Mouse (Mus musculus) macrophage (primary cell): ENCODE measurements around the gene Myh9. TPM values are rescaled to one million over a fixed set of nuclear protein-coding genes. Genes with fewer than 3 reads are reported as not detected.

Experiments used
- H3K27ac ChIP-seq: fragments of 350-480 bp; formaldehyde crosslinking; 2 replicates; pipeline ENCODE4 v1.9.0; 2021
- H3K36me3 ChIP-seq: fragments of 350-480 bp; formaldehyde crosslinking; 2 replicates; pipeline ENCODE4 v1.9.0; 2021; ENCODE audit errors: inconsistent target
- H3K4me3 ChIP-seq: fragments of 350-480 bp; formaldehyde crosslinking; 2 replicates; pipeline ENCODE4 v1.9.0; 2021; ENCODE audit errors: inconsistent target
- H3K79me2 ChIP-seq: fragments of 350-480 bp; formaldehyde crosslinking; 2 replicates; pipeline ENCODE4 v1.9.0; 2021; ENCODE audit errors: inconsistent target
- WGBS: methylation state at CpG from one replicate; pipeline ENCODE4 v1.1.7; 2026; ENCODE audit warnings: inconsistent platforms; ENCODE audit not compliant: missing documents; 5-methylcytosine and 5-hydroxymethylcytosine counted together
- polyA plus RNA-seq: library from polyadenylated mRNA; stranded (reverse); fragments of 250-400 nt; gene quantifications from 3 replicates; pipeline ENCODE4 v1.2.4, GENCODE M21; 2018; ENCODE audit warnings: inconsistent platforms
- total RNA-seq, 78 experiments: library from RNA; depleted of rRNA; stranded (reverse); fragments of 250-400 nt; gene quantifications; 1 replicate in 9 of 78; 2 replicates in 24 of 78; 3 replicates in 43 of 78; 4 replicates in 2 of 78; pipeline ENCODE4 v1.2.4; 2018; ENCODE audit warnings: inconsistent platforms in 56 of 78

Gene Myh9
- total RNA-seq (2018; cell fraction: chromatin; rRNA removed), result 100 to 1,000 TPM; 116 to 655 (median 298) TPM
- total RNA-seq (2018; cell fraction: cytosol; rRNA removed), result 100 to 1,000 TPM; 130 to 278 (median 207) TPM
- total RNA-seq (2018; cell fraction: nucleus; rRNA removed), result 100 to 1,000 TPM; 203 to 600 (median 357) TPM
- polyA plus RNA-seq, result 130 to 219 TPM (median 188 TPM) in 3 replicates

DNA sequence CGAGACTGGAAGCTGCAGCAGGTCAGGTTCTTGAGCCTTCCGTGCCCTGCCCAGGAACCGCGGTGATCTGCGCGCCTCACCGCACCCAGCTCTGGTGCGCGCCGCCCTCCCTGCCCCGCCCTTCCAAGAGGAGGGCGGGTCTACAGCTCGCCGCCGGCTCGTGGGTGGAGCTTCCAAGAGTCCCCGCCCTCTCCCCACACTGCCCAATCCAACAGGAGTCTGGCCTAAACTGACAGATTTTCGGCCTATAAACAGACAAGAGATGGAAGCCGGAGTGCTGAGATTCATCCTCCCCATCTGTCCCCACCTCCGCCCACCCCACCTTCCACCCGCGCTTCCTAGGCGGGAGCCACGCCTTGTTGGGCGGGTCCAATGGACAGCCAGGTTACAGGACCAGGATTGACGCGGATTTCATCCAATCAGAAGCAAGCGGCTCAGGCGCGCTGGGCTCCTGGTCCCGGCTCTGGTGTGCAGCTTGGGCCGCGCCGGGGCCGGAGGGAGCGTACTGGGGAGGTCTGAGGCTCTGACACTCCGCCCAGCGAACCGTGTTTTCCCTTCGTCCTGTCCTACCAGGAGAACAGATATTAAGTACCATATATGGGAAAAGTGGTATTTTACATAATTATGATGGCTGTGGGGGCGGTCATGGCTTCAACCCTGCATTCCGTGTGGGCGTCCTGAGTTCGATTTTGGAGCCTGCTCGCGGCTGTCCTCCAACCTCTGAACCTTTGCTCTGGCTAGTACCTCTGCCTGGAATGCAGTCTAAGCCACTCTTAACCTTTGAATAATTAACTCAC lies at the start of gene Myh9:
Gene Myh9, minus strand, starts transcription at position 129 of the 797 bp plus-strand sequence.
- Histone ChIP-seq H3K27ac (peak within 1 kb of the TSS; percentile 75), H3K36me3 (no peaks in the 10 kb centered on the region), H3K4me3 (peak within 1 kb of the TSS; percentile 91), H3K79me2 (peaks cover 43% of the 10 kb centered on the region)
- under 1% methylated on average over 34 of the region's 46 CpGs for WGBS

DNA sequence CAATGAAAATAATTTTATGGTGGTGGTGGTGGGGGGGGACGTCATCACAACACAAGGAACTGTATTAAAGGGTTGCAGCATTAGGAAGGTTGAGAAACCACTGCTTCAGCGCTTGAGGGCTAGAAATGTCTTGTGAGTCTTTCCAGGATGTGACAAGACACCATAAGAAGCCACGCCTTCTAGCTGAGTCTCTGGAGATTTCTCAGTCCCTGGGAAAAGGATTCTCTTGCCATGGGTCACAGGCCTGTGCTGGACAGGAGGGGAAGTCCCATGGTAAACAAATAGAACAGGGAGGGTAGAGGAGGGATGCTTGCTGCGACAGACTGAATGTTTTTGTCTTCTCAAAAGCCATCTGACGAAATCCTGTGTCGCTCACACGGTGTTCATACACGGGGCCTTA lies 49.8 kb upstream of the Myh9 start:
- no peaks in the 10 kb centered on the region for H3K36me3 ChIP-seq
- 68% methylated on average over 8 of the region's 8 CpGs for WGBS
- H3K27ac ChIP-seq, result no peak overlapping the region
- no peak overlapping the region for H3K4me3 ChIP-seq
- H3K79me2 ChIP-seq, result no peaks in the 10 kb centered on the region

DNA sequence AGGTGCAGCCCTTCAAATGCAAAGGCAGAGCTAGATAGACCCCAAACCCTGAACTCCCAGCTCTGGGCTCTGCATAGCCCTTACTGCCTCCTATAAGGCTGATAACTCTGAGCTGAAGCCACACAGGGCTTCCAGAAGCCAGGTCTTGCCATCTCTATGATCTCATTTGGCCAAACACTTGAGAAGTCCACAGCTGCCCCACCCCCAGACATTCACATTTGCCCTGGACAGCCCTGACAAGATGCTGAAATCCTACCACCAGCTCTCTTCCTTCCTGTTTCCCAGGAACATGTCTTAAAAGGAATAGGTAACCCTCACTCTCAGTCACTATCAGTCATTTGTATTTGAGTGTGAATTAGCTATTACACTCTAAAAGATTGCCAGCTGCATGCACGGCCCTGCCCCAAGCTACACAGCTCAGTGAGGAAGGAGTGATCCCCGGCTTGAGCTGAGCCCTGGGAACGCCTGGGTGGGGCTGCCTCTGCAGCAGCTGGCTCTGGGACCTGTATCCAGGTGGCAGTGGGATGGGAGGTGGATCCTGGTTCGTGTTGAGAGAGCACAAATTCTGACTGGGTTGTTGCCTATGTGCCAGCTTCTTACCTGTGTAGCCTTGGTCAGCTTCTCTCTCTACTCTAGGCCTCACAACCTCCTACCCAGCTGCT lies 47.9 kb upstream of the Myh9 start:
- WGBS, result 94% methylated on average over 4 of the region's 4 CpGs
- no peaks in the 10 kb centered on the region for H3K79me2 ChIP-seq
- H3K4me3 ChIP-seq, result no peak overlapping the region
- H3K27ac ChIP-seq, result no peak overlapping the region
- H3K36me3 ChIP-seq, result no peaks in the 10 kb centered on the region

DNA sequence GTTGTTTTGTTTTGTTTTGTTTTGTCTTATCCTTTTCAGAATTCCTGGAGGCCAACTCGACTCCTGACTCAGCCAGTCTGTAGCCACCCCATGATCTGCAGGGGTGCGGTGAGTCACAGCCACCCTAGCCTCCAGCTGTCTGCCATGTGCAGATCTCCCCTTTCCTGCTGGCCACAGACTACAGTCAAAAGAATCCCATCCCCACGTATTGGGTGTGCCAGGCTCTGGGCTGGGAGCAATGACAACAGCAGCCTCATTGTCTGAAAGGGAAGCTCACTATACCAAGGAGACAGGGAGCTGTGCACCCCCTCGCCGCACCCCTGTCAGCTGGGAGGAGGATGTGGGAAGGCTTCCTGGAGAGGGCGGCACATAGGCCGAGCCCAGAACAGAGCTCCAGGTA lies 46.3 kb upstream of the Myh9 start:
- Histone ChIP-seq H3K79me2 (no peaks in the 10 kb centered on the region), H3K27ac (no peak overlapping the region), H3K4me3 (no peak overlapping the region), H3K36me3 (no peaks in the 10 kb centered on the region)
- WGBS, result 66% methylated on average over 7 of the region's 7 CpGs

DNA sequence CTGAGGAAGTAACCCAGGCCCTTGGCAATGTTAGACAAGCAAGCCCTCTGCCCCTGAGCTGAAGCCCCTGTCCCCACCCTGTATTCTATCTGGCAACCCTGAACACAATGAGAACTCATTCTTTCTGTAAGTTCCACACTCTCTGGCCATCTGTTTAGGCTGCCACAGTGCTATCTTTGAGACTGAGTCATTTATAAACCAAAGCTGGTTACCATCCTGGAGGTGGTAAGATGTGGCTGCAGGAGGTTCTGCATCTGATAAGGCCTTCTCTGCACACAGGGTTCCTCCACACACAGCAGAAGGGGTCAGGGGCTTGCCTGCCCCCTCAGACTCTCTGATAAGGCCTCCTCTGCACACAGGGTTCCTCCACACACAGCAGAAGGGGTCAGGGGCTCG lies 45.1 kb upstream of the Myh9 start:
- no peak overlapping the region for H3K27ac ChIP-seq
- H3K79me2 ChIP-seq, result no peaks in the 10 kb centered on the region
- no peaks in the 10 kb centered on the region for H3K36me3 ChIP-seq
- no peak overlapping the region for H3K4me3 ChIP-seq
- WGBS, result 86% methylated on average over 1 of the region's 1 CpGs

DNA sequence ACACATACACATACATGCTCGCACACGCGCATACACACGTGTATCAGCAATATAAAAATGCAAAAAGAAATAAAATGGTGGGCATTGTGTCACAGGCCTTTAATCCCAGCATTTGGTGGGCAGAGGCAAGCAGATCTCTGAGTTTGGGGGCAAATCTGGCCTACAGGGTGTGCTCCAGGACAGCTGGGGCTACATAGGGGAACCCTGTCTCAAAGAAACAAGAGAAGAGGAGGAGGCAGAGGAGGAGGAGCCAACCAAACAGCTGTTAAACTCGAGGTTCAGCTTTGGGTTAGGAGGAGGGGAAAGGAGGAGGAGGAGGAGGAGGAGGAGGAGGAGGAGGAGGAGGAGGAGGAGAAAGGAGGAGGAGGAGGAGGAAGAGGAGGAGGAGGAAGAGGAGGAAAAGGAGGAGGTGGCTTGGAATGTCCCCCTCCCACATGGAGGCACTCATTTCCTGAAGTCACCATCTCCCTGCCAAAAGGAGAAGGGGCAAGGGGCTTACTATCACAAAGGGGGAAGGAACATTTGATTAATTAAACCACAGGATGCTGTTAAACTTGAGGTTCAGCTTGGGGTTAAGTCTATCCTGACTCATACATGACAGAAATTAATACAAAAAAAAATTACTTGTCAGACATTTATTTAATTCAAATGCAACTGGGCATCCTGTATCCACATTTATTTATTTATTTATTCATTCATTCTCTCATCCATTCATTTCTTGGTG lies 44.6 kb upstream of the Myh9 start:
- Histone ChIP-seq H3K27ac (no peak overlapping the region), H3K79me2 (no peaks in the 10 kb centered on the region), H3K36me3 (no peaks in the 10 kb centered on the region), H3K4me3 (no peak overlapping the region)
- 83% methylated on average over 3 of the region's 5 CpGs for WGBS

DNA sequence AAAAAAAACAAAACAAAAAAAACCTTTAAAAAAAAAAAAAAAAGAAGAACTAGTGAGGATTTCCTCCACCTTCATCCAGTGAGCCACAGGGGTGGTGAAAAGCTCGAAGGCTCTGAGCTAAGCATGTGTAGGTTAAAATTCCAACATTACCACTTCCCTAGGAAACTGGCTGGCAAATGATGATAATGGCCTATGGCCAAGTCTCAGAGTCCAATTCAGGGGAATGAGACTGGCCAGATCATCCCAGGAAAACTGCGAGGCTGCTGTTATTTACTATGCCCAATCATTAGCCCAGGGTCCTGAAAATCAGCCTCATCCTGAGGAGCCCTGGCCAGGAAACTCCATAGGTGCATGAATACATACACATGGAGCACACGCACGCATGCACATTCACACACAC lies 44.0 kb upstream of the Myh9 start:
- 74% methylated on average over 2 of the region's 4 CpGs for WGBS
- Histone ChIP-seq H3K4me3 (no peak overlapping the region), H3K79me2 (no peaks in the 10 kb centered on the region), H3K27ac (no peak overlapping the region), H3K36me3 (no peaks in the 10 kb centered on the region)

DNA sequence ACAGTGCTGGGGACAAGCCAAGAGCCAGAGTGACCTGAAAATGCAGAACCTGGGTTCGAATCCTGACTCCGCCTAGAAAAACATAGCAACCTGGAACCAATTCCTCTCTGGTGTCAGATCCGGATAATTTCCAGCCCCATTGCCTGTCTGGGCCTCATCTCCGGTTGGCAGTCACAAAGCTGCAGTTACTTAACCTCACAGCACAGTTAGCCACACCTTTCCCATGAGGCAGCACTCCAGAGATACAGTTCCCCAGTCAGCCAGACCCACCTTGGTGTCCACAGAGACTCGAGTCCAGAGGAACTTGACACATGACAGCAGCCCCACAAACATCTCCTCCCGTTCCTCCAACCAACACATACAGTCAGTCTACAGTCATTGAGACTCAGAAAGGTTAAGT lies 43.2 kb upstream of the Myh9 start:
- Histone ChIP-seq H3K4me3 (no peak overlapping the region), H3K36me3 (no peaks in the 10 kb centered on the region), H3K27ac (no peak overlapping the region), H3K79me2 (no peaks in the 10 kb centered on the region)
- WGBS, result 77% methylated on average over 6 of the region's 6 CpGs

DNA sequence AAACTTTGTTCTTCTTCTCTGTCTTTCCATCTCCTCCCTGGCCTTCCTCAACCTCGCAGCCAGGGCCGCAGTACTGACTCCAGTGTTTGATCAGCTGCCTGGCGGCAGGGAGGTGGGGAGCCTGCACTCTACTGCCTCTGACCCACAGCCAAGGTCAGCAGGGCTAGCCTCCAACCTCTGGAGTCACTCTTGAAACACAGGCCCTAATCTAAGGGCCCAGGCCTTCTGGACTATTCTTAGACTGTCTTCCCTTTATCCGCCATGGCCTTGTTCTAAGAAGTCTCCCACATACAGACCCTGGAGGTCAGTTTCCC lies 41.7 kb upstream of the Myh9 start:
- Histone ChIP-seq H3K79me2 (no peaks in the 10 kb centered on the region), H3K4me3 (no peak overlapping the region), H3K27ac (no peak overlapping the region), H3K36me3 (no peaks in the 10 kb centered on the region)
- whole genome bisulfite sequencing, result 100% methylated on average over 4 of the region's 4 CpGs

DNA sequence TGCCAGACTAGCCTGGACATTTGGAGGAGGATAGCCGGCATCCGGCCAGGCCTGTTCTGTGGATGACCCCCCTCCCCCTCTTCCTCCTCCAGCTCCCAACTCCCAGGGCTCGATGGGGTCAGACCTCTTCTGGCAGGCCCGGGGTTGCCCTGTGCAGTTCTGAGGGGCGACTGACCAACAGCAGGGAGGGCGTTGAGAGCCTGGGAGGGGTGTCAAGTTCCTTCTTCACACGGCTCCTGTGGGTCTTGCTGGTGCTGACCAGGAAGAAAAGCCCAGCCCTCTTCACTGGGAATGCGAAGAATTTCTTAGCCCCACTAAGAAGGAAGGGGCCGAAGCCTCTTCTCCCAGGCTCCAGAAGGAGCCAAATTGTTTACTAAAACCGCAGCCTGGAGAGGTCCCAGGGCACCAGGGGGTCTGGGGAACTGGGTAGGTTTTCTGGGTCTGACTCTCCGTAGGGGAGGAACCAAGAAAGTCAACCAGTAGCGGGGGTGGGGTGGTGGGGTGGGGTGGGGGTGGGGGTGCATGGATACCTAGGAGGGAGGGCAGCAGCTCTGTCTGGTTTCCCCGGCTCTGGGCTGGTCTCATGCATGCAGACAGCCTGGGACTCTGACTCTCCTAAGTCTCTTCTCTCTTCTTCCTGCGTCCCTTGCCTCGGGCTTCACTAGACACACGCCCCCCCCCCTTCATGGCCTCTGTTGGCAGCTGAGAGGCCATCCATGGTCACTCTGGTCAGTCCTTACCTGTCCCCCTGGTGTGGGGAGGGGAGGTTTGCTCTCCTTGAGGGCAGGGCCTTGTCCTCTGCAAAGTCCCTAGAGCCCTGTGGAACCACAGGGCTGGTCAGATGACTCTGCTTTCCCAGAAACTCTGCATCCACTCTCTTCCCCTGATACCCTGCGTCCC lies 41.1 kb upstream of the Myh9 start:
- H3K27ac ChIP-seq, result no peak overlapping the region
- no peak overlapping the region for H3K4me3 ChIP-seq
- H3K79me2 ChIP-seq, result no peaks in the 10 kb centered on the region
- H3K36me3 ChIP-seq, result no peaks in the 10 kb centered on the region
- WGBS, result 77% methylated on average over 12 of the region's 17 CpGs

DNA sequence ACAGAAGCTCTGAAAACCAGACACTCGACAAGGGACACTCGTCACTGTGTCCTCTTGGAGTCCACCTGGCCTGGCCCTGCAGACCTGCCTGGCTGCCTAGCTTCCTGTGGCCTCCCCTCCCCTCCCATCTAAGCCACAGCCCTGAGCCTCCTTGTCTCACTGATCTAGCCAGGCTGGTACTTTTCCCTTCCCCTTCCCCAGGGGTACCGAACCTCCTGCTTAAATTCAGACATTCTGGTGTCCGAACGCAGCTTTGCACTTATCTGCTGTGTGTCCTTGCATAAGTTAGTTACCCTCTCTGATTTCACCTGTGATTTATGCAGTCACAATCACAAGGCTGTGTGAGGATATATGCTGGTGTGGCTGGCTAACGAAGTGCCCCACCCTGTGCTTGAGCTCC lies 40.3 kb upstream of the Myh9 start:
- 91% methylated on average over 6 of the region's 6 CpGs for WGBS
- Histone ChIP-seq H3K4me3 (no peak overlapping the region), H3K79me2 (no peaks in the 10 kb centered on the region), H3K36me3 (no peaks in the 10 kb centered on the region), H3K27ac (no peak overlapping the region)

DNA sequence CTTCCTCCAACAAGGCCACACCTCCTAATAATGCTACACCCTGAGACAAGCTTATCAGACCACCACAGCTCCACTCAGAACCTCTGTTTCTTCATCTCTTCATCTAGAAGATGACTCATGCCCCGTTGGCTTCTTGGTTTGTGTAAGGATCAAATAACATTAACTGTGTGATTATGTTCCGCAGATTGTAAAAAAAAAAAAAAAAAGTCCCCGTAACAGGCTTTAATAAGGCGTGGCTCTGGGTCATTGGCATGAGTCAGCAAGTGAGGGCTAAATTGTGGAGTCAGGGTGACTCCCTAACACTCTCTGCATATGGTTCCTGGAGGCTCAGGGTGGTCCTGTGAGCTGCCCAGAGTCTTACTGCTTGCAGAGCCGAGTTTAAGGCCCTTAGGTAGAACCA lies 39.7 kb upstream of the Myh9 start:
- Histone ChIP-seq H3K79me2 (no peaks in the 10 kb centered on the region), H3K4me3 (no peak overlapping the region), H3K27ac (no peak overlapping the region), H3K36me3 (no peaks in the 10 kb centered on the region)
- 14% methylated on average over 4 of the region's 5 CpGs for WGBS

DNA sequence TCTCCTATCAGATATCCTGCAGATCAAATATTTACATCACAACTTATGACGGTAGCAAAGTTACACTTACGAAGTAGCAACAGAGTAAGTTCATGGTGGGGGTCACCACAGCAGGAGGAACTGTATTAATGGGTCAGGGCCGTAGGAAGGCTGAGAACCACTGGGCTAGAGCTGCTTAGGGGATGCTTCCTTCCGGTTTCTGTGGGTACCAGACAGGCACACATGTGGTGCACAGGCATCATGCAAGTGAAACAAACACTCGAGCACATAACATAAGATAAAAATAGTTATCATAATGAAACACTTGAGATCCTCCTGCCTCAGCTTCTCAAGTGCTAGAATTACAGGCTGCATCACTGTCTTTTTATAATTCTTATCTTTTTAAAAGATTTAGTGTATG lies 38.8 kb upstream of the Myh9 start:
- no peaks in the 10 kb centered on the region for H3K36me3 ChIP-seq
- 54% methylated on average over 5 of the region's 5 CpGs for WGBS
- H3K4me3 ChIP-seq, result no peak overlapping the region
- H3K79me2 ChIP-seq, result no peaks in the 10 kb centered on the region
- H3K27ac ChIP-seq, result no peak overlapping the region

DNA sequence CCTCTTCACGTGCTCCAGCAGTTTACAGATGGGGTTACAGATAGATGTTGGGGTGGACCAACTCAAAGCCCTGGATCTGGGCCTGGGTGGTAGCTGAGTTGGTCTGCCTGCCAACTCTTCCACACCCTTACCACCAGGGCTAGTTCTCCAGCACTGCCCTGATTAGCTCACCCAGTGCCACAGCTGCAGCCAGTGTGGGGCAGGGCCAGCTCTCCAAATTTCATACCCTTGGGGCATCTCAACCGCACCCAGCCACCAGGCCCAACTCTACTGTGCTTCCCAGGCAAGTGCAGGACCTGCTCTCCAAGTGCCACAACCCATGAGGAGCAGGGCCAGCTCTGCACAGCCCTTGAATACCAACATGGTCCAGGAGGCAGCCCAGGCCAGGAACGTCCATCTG lies 37.8 kb upstream of the Myh9 start:
- Histone ChIP-seq H3K36me3 (no peaks in the 10 kb centered on the region), H3K27ac (no peak overlapping the region), H3K4me3 (no peak overlapping the region), H3K79me2 (no peaks in the 10 kb centered on the region)
- WGBS, result 96% methylated on average over 3 of the region's 3 CpGs
